Mouse (Mus musculus) midbrain, postnatal 0 days (tissue): ENCODE data around the gene Hemk1. TPM values are rescaled to one million over a fixed set of nuclear protein-coding genes. Genes with fewer than 3 reads are reported as not detected.

ENCODE experiments used
- ATAC-seq: fragments of 200-750 bp; cut with Nextera tagmentation; 2 replicates; pipeline ENCODE4 v1.8.0; 2017; ENCODE audit warnings: moderate number of reproducible peaks, mild to moderate bottlenecking, moderate TSS enrichment, moderate library complexity; ENCODE audit not compliant: low FRiP score
- DNase-seq: peaks from one replicate; pipeline ENCODE4 v3.0.0-alpha.2; 2015; ENCODE audit warnings: low spot score
- H3K27ac ChIP-seq: fragments of 300-500 bp; sonication (generic); 2 replicates; pipeline ENCODE4 v1.5.1; 2014; ENCODE audit warnings: low read depth, mild to moderate bottlenecking, low read length, mixed read lengths
- H3K27me3 ChIP-seq: fragments of 300-500 bp; sonication (generic); 2 replicates; pipeline ENCODE4 v1.6.1; 2014; ENCODE audit warnings: low read length, control low read depth, mixed read lengths; ENCODE audit not compliant: insufficient read depth
- H3K36me3 ChIP-seq: fragments of 300-500 bp; sonication (generic); 2 replicates; pipeline ENCODE4 v1.6.1; 2014; ENCODE audit warnings: low read length, control low read depth, mixed read lengths; ENCODE audit not compliant: insufficient read depth
- H3K4me1 ChIP-seq: fragments of 300-500 bp; sonication (generic); 2 replicates; pipeline ENCODE4 v1.6.1; 2014; ENCODE audit warnings: mild to moderate bottlenecking, control low read depth, antibody characterized with exemption, low read length, mixed read lengths; ENCODE audit not compliant: insufficient read depth
- H3K4me2 ChIP-seq: fragments of 300-500 bp; sonication (generic); 2 replicates; pipeline ENCODE4 v1.6.1; 2014; ENCODE audit warnings: low read depth, mild to moderate bottlenecking, low read length, mixed read lengths; ENCODE audit not compliant: poor library complexity, severe bottlenecking
- H3K4me3 ChIP-seq: fragments of 300-500 bp; sonication (generic); 2 replicates; pipeline ENCODE4 v1.5.1; 2014; ENCODE audit warnings: low read depth, mild to moderate bottlenecking, low read length, moderate library complexity
- H3K9ac ChIP-seq: fragments of 300-500 bp; sonication (generic); replicated peaks from 2 replicates; pipeline ENCODE4 v1.6.1; 2014; ENCODE audit warnings: mild to moderate bottlenecking, low read length, moderate library complexity, mixed read lengths; ENCODE audit not compliant: poor library complexity, severe bottlenecking
- H3K9me3 ChIP-seq: fragments of 300-500 bp; sonication (generic); 2 replicates; pipeline ENCODE4 v1.6.1; 2016; ENCODE audit warnings: low read length, control low read depth
- CTCF ChIP-seq: IDR thresholded peaks from 2 replicates; pipeline ENCODE4 v1.5.1; 2016; ENCODE audit warnings: antibody characterized with exemption, mild to moderate bottlenecking
- WGBS: fragments of 180-500 bp; shearing (Covaris S2); extraction: QIAGEN DNeasy Blood & Tissue Kit; methylation state at CpG from one replicate; pipeline ENCODE4 v1.1.7; 2014; 5-methylcytosine and 5-hydroxymethylcytosine counted together
- polyA plus RNA-seq: library from polyadenylated mRNA; unstranded; fragments of >200 nt; fragmentation: Nextera tagmentation; extraction: Ambion mirVana; gene quantifications from 2 replicates; pipeline ENCODE4 v1.2.1, GENCODE M21; 2015
- total RNA-seq: library from RNA; depleted of rRNA; stranded (reverse); fragments of >200 nt; gene quantifications from 2 replicates; pipeline ENCODE4 v1.2.3, GENCODE M21; 2014

Hemk1 gene
- total and polyA plus RNA-seq, 2 experiments from 2014 or later, result 15.8 to 15.9 TPM

- Histone ChIP-seq H3K27me3 (no peaks in the 10 kb centered on the region), H3K36me3 (peaks cover 5% of the 10 kb centered on the region; the same call in 1 of the 2 replicates), H3K4me3 (no peak overlapping the region), H3K9me3 (no peaks in the 10 kb centered on the region), H3K9ac (no peak overlapping the region), H3K4me1 (no peaks in the 10 kb centered on the region), H3K27ac (no peak overlapping the region), H3K4me2 (no peak overlapping the region)
- TF ChIP-seq CTCF, result no peak
- no peak for DNase-seq
- WGBS, result 76% methylated on average over 9 of the region's 9 CpGs
- ATAC-seq, result no peak
These were observed 9.5 kb upstream of the Hemk1 start for GRCm38 (mm10) chr9:107347586-107348183.

GRCm38 (mm10) chr9:107346081-107346480 lies 7.9 kb upstream of the Hemk1 start:
- peaks cover 5% of the 10 kb centered on the region; the same call in 1 of the 2 replicates for H3K36me3 ChIP-seq
- DNase-seq (no peak), ATAC-seq (no peak)
- 89% methylated on average over 7 of the region's 8 CpGs for WGBS
- no peak overlapping the region for H3K4me2 ChIP-seq
- H3K9ac ChIP-seq, result no peak overlapping the region
- no peaks in the 10 kb centered on the region for H3K27me3 ChIP-seq
- no peak overlapping the region for H3K4me3 ChIP-seq
- 0 out of 2 replicates have a peak, but pooled peaks cover 4% of the 10 kb centered on the region for H3K4me1 ChIP-seq
- TF ChIP-seq CTCF, result no peak
- H3K9me3 ChIP-seq, result no peaks in the 10 kb centered on the region
- no peak overlapping the region for H3K27ac ChIP-seq

GRCm38 (mm10) chr9:107344027-107344426 lies 5.9 kb upstream of the Hemk1 start:
- WGBS, result 66% methylated on average over 6 of the region's 6 CpGs
- H3K27me3 ChIP-seq, result no peaks in the 10 kb centered on the region
- TF ChIP-seq CTCF, result no peak
- H3K4me1 ChIP-seq, result 0 out of 2 replicates have a peak, but pooled peaks cover 4% of the 10 kb centered on the region
- H3K9me3 ChIP-seq, result no peaks in the 10 kb centered on the region
- no peak overlapping the region for H3K4me2 ChIP-seq
- ATAC-seq (no peak), DNase-seq (no peak)
- H3K4me3 ChIP-seq, result no peak overlapping the region
- no peak overlapping the region for H3K27ac ChIP-seq
- peaks cover 5% of the 10 kb centered on the region; the same call in 1 of the 2 replicates for H3K36me3 ChIP-seq
- no peak overlapping the region for H3K9ac ChIP-seq

GRCm38 (mm10) chr9:107343146-107343943 lies 5.2 kb upstream of the Hemk1 start:
- no peaks in the 10 kb centered on the region for H3K27me3 ChIP-seq
- no peak overlapping the region for H3K27ac ChIP-seq
- ATAC-seq (no peak), DNase-seq (peak; percentile 59)
- peaks cover 5% of the 10 kb centered on the region; the same call in 1 of the 2 replicates for H3K36me3 ChIP-seq
- 74% methylated on average over 8 of the region's 8 CpGs for WGBS
- H3K9me3 ChIP-seq, result no peaks in the 10 kb centered on the region
- TF ChIP-seq CTCF, result no peak
- no peak overlapping the region for H3K4me2 ChIP-seq
- H3K4me1 ChIP-seq, result peaks cover 9% of the 10 kb centered on the region; the same call in 1 of the 2 replicates
- no peak overlapping the region for H3K9ac ChIP-seq
- H3K4me3 ChIP-seq, result no peak overlapping the region

GRCm38 (mm10) chr9:107342201-107342709 lies 4.1 kb upstream of the Hemk1 start:
- Histone ChIP-seq H3K4me2 (no peak overlapping the region), H3K4me1 (peaks cover 12% of the 10 kb centered on the region; the same call in 1 of the 2 replicates), H3K9ac (no peak overlapping the region), H3K9me3 (no peaks in the 10 kb centered on the region), H3K4me3 (no peak overlapping the region), H3K36me3 (peaks cover 5% of the 10 kb centered on the region; the same call in 1 of the 2 replicates), H3K27me3 (no peaks in the 10 kb centered on the region), H3K27ac (no peak overlapping the region)
- WGBS, result 91% methylated on average over 11 of the region's 11 CpGs
- no peak for TF ChIP-seq CTCF
- DNase-seq, result no peak
- ATAC-seq, result no peak
